Mouse (Mus musculus) limb, embryonic 11.5 days (tissue): ENCODE measurements around the gene Ldhc. TPM values are rescaled to one million over a fixed set of nuclear protein-coding genes. Genes with fewer than 3 reads are reported as not detected.

Experiments
- ATAC-seq: fragments of 200-750 bp; cut with Nextera tagmentation; 2 replicates; pipeline ENCODE4 v1.8.0; 2017; ENCODE audit warnings: low read depth; ENCODE audit not compliant: insufficient number of reproducible peaks, low FRiP score, low TSS enrichment
- DNase-seq: peaks from one replicate; pipeline ENCODE4 v3.0.0-alpha.2; 2015; ENCODE audit warnings: low spot score
- H3K27ac ChIP-seq: fragments of 300-500 bp; sonication (generic); replicated peaks from 2 replicates; pipeline ENCODE4 v1.5.1; 2014; ENCODE audit warnings: low read depth, mild to moderate bottlenecking, low read length
- H3K27me3 ChIP-seq: fragments of 300-500 bp; sonication (generic); 2 replicates; pipeline ENCODE4 v1.6.1; 2014; ENCODE audit warnings: mild to moderate bottlenecking, low read length, mixed read lengths; ENCODE audit not compliant: control insufficient read depth, insufficient read depth
- H3K36me3 ChIP-seq: fragments of 300-500 bp; sonication (generic); 2 replicates; pipeline ENCODE4 v1.6.1; 2014; ENCODE audit warnings: mild to moderate bottlenecking, low read length, moderate library complexity, mixed read lengths; ENCODE audit not compliant: control insufficient read depth, insufficient read depth
- H3K4me1 ChIP-seq: fragments of 300-500 bp; sonication (generic); 2 replicates; pipeline ENCODE4 v1.6.1; 2014; ENCODE audit warnings: low read length, mixed read lengths; ENCODE audit not compliant: control insufficient read depth, insufficient read depth
- H3K4me2 ChIP-seq: fragments of 300-500 bp; sonication (generic); 2 replicates; pipeline ENCODE4 v1.6.1; 2014; ENCODE audit warnings: low read depth, mild to moderate bottlenecking, moderate library complexity; ENCODE audit not compliant: severe bottlenecking
- H3K4me3 ChIP-seq: fragments of 300-500 bp; sonication (generic); 2 replicates; pipeline ENCODE4 v1.5.1; 2014; ENCODE audit warnings: low read depth, low read length
- H3K9ac ChIP-seq: fragments of 300-500 bp; sonication (generic); 2 replicates; pipeline ENCODE4 v1.6.1; 2014; ENCODE audit warnings: mild to moderate bottlenecking, low read length
- H3K9me3 ChIP-seq: fragments of 300-500 bp; sonication (generic); 2 replicates; pipeline ENCODE4 v1.6.1; 2016; ENCODE audit warnings: low read length; ENCODE audit not compliant: control insufficient read depth
- WGBS: fragments of 180-500 bp; shearing (Covaris S2); extraction: QIAGEN DNeasy Blood & Tissue Kit; methylation state at CpG from one replicate; pipeline ENCODE4 v1.1.7; 2014; 5-methylcytosine and 5-hydroxymethylcytosine counted together
- polyA plus RNA-seq: library from polyadenylated mRNA; unstranded; fragments of >200 nt; fragmentation: Nextera tagmentation; extraction: Ambion mirVana; gene quantifications from 2 replicates; pipeline ENCODE4 v1.2.1, GENCODE M21; 2014

Gene Ldhc
- polyA plus RNA-seq, 1 experiment from 2014 or later: 0.19 TPM

DNA sequence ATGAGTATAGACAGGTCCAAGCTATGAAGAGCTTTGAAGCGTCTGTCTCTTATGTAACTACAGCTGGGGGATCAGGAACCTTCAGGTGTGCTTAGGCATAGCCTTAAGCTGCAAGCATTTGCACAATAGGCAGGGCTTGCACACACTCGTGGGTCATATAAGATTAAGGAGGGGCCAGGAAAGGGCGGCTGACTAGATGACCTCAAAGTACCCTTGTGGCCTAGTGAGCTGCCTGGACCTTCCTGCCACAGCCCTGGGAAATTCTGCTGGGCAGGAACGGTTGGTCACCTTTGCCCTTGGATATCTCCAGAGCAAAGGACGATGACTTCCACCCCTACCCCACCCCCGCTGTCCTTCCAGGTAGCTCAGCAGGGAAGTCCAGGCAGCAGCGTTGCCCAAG, 21.6 kb upstream of the Ldhc start:
- Histone ChIP-seq H3K27ac (no peak overlapping the region), H3K36me3 (no peaks in the 10 kb centered on the region), H3K4me1 (peaks cover 10% of the 10 kb centered on the region; the same call in 1 of the 2 replicates), H3K9ac (no peak overlapping the region), H3K9me3 (no peaks in the 10 kb centered on the region), H3K4me2 (no peak overlapping the region), H3K27me3 (no peaks in the 10 kb centered on the region), H3K4me3 (no peak overlapping the region)
- ATAC-seq (no peak), DNase-seq (no peak)
- WGBS: 33% methylated on average over 7 of the region's 7 CpGs

DNA sequence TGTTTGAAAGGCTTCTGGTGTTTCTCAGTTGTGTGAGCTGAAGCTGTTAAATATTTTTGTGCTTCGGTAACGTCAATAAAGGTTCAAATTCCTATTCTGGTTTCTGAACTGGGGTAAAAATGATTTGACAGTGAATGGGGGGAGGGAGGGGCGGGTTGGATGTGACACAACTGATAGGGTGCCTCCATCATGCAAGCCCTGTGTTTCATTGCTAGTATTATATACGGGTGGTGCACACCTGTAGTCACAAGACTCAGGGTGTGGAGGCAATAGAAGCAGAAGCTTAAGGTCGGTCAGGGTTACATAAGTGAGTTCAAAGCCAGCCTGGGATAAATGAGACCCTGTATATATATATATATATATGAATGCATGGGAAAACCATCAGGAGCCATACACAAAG, 21.1 kb upstream of the Ldhc start:
- Histone ChIP-seq H3K9ac (no peak overlapping the region), H3K9me3 (no peaks in the 10 kb centered on the region), H3K4me3 (no peak overlapping the region), H3K4me2 (no peak overlapping the region), H3K27me3 (no peaks in the 10 kb centered on the region), H3K4me1 (peaks cover 13% of the 10 kb centered on the region), H3K36me3 (no peaks in the 10 kb centered on the region), H3K27ac (no peak overlapping the region)
- ATAC-seq: no peak
- WGBS: 73% methylated on average over 5 of the region's 5 CpGs
- DNase-seq: no peak

DNA sequence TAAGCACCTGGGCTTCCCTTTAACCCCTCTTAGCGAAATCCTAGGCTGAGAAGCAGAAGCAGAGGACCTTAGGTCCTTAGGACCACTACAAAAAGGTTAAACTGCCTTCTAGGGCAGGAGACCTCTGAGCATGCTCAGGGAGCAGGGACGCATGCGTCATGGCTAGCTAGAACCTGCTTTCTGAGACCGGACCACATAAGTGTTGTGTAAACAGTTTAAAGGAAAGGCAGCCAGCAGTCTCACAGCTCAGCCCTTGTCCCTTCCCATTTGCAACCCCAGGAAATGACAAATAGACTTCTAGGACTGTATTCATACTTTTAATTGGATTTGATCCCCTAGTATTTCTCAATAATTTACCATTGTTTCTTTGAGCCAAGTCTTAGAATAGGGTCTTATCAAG, 20.7 kb upstream of the Ldhc start:
- Histone ChIP-seq H3K4me2 (no peak overlapping the region), H3K9ac (no peak overlapping the region), H3K27ac (no peak overlapping the region), H3K36me3 (no peaks in the 10 kb centered on the region), H3K9me3 (no peaks in the 10 kb centered on the region), H3K4me1 (peaks cover 14% of the 10 kb centered on the region), H3K27me3 (no peaks in the 10 kb centered on the region), H3K4me3 (no peak overlapping the region)
- DNase-seq (no peak), ATAC-seq (no peak)
- WGBS: 46% methylated on average over 4 of the region's 4 CpGs

DNA sequence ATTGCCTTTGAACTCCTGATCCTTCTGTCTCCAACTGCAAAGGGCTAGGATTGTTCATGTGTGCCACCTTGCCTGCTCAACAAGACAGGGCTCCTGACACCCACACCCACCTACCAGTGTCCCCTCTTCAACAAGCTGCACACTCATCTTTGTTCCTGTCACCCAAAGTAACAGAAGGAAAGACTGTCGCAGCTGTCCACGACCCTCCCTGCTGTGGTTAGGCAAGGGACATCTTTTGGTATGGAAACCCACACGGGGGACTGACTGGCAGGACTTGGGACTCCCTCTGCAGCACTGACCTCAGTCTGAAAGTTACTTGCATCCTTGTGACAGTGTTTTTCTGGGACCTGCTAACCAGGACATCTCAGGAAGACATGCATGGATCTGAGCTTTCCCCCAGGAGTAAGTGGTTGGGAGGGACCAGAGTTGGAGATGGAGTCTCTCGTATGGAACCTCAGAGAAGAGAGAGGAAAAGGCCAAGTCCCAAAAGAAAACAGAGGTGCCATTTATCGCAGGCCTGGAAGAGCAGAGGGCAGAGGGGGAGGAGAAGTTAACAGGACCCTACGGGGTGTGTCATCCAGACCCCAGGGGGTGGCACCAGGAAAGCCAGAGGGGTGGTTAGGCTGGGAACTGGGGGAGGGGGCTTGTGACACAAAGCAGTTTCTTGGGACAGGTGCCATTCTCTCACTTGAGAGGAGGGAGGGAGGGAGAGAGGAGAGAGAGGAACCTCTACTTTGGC, 20.0 kb upstream of the Ldhc start, which contains the start of gene Ldha:
TSS of gene Ldha (plus strand) at position 689 of the 739 bp plus-strand sequence.
- Histone ChIP-seq H3K4me3 (no peak within 1 kb of the TSS), H3K27me3 (no peaks in the 10 kb centered on the region), H3K4me2 (no peak within 1 kb of the TSS), H3K4me1 (peaks cover 14% of the 10 kb centered on the region), H3K9me3 (no peaks in the 10 kb centered on the region), H3K27ac (no peak within 1 kb of the TSS), H3K36me3 (no peaks in the 10 kb centered on the region), H3K9ac (no peak within 1 kb of the TSS)
- ATAC-seq (no peak), DNase-seq (no peak)
- 21% methylated on average over 6 of the region's 6 CpGs for WGBS

DNA sequence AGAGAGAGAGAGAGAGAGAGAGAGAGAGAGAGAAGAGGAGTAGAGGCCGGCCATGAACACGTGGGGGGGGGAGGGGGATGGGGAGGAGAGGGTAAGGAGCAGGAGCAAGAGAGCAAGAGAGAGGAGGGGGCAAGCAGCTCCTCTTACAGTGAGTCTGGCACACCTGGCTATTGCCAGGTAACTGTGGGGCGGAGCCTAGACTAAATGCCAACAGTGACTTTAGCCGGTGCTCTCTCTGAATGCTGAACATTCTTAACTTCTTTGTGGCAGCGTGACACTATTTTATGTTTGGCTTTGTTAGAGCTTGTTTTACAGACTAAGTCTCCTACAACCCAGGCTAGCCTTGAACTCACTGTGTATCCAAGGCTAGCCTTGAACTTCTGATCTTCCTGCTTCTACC, 18.7 kb upstream of the Ldhc start:
- ATAC-seq: no peak

DNA sequence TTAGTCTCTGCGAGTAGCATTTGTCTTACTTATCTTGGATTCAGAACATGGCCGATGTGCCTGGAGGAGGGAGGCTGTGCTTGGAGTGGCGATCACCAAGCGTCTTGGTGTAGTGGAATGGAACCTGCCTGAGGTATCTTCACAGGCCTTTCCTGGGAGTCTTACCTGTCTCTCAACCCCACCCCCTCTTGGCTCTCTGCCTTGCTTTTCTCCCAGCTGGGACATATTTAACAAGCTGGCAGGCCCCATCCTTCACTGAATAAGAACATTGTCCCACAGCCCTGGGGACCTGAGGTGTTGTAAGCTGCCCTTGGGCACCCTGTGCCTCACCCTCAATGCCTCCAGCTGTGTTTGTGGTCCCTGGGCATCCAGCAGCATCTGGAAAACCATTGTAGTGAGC, 17.4 kb upstream of the Ldhc start:
- Histone ChIP-seq H3K4me3 (no peak overlapping the region), H3K36me3 (peaks cover 5% of the 10 kb centered on the region; the same call in 1 of the 2 replicates), H3K9me3 (no peaks in the 10 kb centered on the region), H3K9ac (no peak overlapping the region), H3K27ac (no peak overlapping the region), H3K4me1 (peaks cover 10% of the 10 kb centered on the region), H3K4me2 (no peak overlapping the region), H3K27me3 (no peaks in the 10 kb centered on the region)
- ATAC-seq (no peak), DNase-seq (no peak)
- WGBS: 85% methylated on average over 4 of the region's 4 CpGs

More for the DNA sequence above, 18.7 kb upstream of the Ldhc start:
- H3K4me1 ChIP-seq: peaks cover 14% of the 10 kb centered on the region
- no peak overlapping the region for H3K27ac ChIP-seq
- WGBS: 29% methylated on average over 5 of the region's 5 CpGs
- H3K4me3 ChIP-seq: no peak overlapping the region
- no peaks in the 10 kb centered on the region for H3K27me3 ChIP-seq
- no peak overlapping the region for H3K4me2 ChIP-seq
- no peaks in the 10 kb centered on the region for H3K36me3 ChIP-seq
- no peak overlapping the region for H3K9ac ChIP-seq
- no peaks in the 10 kb centered on the region for H3K9me3 ChIP-seq
- no peak for DNase-seq

DNA sequence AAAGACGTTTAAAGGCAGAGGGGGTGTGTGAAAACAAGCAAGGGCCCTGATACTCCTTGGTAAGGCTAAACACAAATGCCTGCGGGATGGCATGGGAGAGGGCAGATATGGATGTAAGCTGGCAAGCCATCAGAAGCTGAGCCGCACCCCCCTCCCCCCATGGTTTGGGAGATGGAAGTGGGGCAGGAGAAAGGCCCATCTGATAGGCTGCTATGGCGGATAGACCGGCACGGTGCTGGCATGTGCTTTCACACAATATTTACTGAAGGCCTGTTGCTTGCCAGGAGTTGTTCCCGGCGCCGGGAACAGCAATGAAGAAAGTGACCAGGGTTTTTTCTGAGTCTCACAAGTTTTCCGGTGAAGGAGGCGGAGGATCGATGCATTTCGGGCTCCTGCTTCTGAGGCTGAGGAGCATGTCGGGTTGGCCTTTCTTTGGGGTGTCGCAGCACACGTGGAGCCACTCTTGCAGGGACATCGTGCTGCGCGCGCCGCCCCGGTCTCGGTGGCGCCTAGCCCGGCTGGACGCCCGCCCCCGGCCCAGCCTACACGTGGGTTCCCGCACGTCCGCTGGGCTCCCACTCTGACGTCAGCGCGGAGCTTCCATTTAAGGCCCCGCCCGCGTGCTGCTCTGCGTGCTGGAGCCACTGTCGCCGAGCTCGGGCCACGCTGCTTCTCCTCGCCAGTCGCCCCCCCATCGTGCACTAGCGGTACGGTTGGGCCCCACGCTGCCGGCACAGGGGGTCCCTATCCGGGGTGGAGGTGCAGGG, 15.6 kb upstream of the Ldhc start:
- Histone ChIP-seq H3K27ac (peak overlapping the region; percentile 85), H3K9me3 (no peaks in the 10 kb centered on the region), H3K4me3 (peak overlapping the region; percentile 74), H3K9ac (peak overlapping the region; percentile 84), H3K4me2 (peak overlapping the region; percentile 70), H3K27me3 (no peaks in the 10 kb centered on the region), H3K36me3 (peaks cover 18% of the 10 kb centered on the region; the same call in 1 of the 2 replicates), H3K4me1 (peaks cover 4% of the 10 kb centered on the region)
- WGBS: under 1% methylated on average over 50 of the region's 51 CpGs
- peak; percentile 95 for DNase-seq
- peak; percentile 85 for ATAC-seq

DNA sequence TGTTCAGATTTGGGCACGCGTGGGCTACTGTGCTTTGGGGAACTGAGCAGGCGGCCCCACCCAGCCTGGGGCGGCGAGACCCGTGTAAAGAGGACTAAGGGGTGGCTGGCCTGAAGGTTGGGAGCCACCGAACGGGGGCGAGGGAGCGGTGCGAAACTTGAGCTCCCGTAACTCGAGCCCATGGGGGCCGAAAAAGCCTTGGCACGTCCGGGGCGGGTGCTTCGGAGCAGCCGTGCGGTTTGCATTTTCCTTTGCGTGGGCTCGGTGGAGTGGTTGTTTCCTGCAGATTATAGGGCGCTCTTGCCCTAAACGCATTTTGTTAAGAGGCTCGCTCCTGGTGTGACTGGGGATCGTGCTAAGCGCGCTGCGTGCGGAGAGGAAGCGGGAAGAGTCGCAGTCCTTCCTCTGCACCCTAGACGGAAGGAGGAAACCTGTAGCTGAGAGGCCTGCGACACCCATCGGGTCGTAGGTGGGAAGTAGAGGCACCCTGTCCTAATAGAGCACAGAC, 15.0 kb upstream of the Ldhc start:
- Histone ChIP-seq H3K27me3 (no peaks in the 10 kb centered on the region), H3K27ac (peak overlapping the region; percentile 85), H3K9me3 (no peaks in the 10 kb centered on the region), H3K4me3 (peak overlapping the region; percentile 74), H3K4me1 (peaks cover 4% of the 10 kb centered on the region), H3K4me2 (peak overlapping the region; percentile 70), H3K9ac (peak overlapping the region; percentile 84), H3K36me3 (peaks cover 21% of the 10 kb centered on the region)
- ATAC-seq (peak; percentile 55), DNase-seq (no peak)
- 0% methylated on average over 36 of the region's 36 CpGs for WGBS
